Mouse (Mus musculus): ENCODE measurements around the gene Thap4.

DNA sequence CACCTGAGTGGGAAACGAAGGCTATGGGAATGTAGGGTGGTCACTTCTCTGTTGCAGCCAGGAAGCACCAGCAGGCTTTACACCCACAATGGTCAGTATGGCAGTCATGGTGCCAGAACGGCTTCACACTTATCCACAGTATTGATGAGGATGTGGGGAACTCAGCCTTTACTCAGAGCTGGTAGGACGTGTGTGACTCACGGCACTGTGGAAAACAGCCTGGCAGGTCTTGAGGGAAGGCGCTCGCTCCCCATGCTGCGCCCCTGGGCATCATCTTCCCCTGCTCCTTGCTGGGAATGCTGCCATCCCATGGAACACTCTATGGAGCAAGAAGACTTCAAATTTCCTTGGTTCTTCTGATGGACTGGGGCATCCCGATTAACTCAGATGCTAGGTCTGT lies 63.6 kb downstream of the Thap4 start:
- TF ChIP-seq CTCF (IDR thresholded peaks at IDR 0.05; ENCODE audit: low read depth) (no peak), EP300 (IDR thresholded peaks at IDR 0.05; ENCODE audit: low read depth) (no peak)
